15 mouse cellular contexts compared by ENCODE assay signal in genomic region chr13:64410604-64411003, GRCm38 (mm10). TPM values are rescaled to one million over a fixed set of nuclear protein-coding genes. Genes with fewer than 3 reads are reported as not detected.
A peak's percentile ranks its signal among the peaks of the same experiment; 100 is the strongest.
DNase-seq lines count a peak whose midpoint lies in the region; ATAC-seq and TF ChIP-seq lines count a peak whose summit lies in the region.
"Had no signal": no experiment of that assay in that cellular context is flagged by ENCODE, and none has a peak within 500 bp of the region (broad histone marks: within the 10 kb centered on the region; RNA-seq: fewer than 3 reads in every experiment).

No protein-coding gene starts in this region.

- no peak for DNase-seq in liver, postnatal 0 days
- peak; percentile 75 for DNase-seq in thymus, postnatal 14 days
- DNase-seq in Muller cell, postnatal 12 days (ENCODE audit: inconsistent ontology term) = no peak
- DNase-seq in lung, postnatal 25 days (ENCODE audit: low spot score) = no peak
- DNase-seq in adrenal gland, postnatal 25 days = no peak
- DNase-seq: adrenal gland, postnatal 14 days; lung, embryonic 14.5 days; retina, postnatal 1 day had no signal

- no peaks in the 10 kb centered on the region for H3K27me3 ChIP-seq in intestine, embryonic 15.5 days (replicated peaks)
- H3K27me3 ChIP-seq in intestine, postnatal 0 days (replicated peaks; ENCODE audit: control insufficient read depth, insufficient read depth, low read length) = no peaks in the 10 kb centered on the region
- H3K27me3 ChIP-seq in liver, postnatal 0 days (ENCODE audit: insufficient read depth, low read length) = no peaks in the 10 kb centered on the region
- H3K27me3 ChIP-seq: kidney, embryonic 15.5 days; neural tube, embryonic 12.5 days had no signal

- no peak overlapping the region for H3K27ac ChIP-seq in intestine, embryonic 15.5 days
- H3K27ac ChIP-seq in intestine, postnatal 0 days (ENCODE audit: low read depth, low read length) = no peak overlapping the region
- no peak overlapping the region for H3K27ac ChIP-seq in liver, postnatal 0 days (ENCODE audit: low read depth)
- H3K27ac ChIP-seq: kidney, embryonic 15.5 days; neural tube, embryonic 12.5 days had no signal

- no peak for TF ChIP-seq EP300 in liver, postnatal 0 days (IDR thresholded peaks at IDR 0.05; ENCODE audit: low read depth)

- H3K9me3 ChIP-seq in intestine, embryonic 15.5 days = no peaks in the 10 kb centered on the region
- H3K9me3 ChIP-seq in intestine, postnatal 0 days (ENCODE audit: control insufficient read depth) = no peaks in the 10 kb centered on the region
- no peaks in the 10 kb centered on the region; the same call in 1 of the 2 replicates for H3K9me3 ChIP-seq in liver, postnatal 0 days (ENCODE audit: low read length)
- H3K9me3 ChIP-seq: kidney, embryonic 15.5 days; neural tube, embryonic 12.5 days had no signal

- no peaks in the 10 kb centered on the region for H3K4me1 ChIP-seq in intestine, embryonic 15.5 days (replicated peaks)
- no peaks in the 10 kb centered on the region for H3K4me1 ChIP-seq in intestine, postnatal 0 days (replicated peaks; ENCODE audit: control insufficient read depth, insufficient read depth, low read length)
- peaks cover 20% of the 10 kb centered on the region; the same call in 1 of the 2 replicates for H3K4me1 ChIP-seq in liver, postnatal 0 days (ENCODE audit: insufficient read depth)
- H3K4me1 ChIP-seq: kidney, embryonic 15.5 days; neural tube, embryonic 12.5 days had no signal

- H3K4me2 ChIP-seq in intestine, embryonic 15.5 days (replicated peaks) = no peak overlapping the region
- H3K4me2 ChIP-seq in intestine, postnatal 0 days (replicated peaks; ENCODE audit: low read depth) = no peak overlapping the region
- peak overlapping the region; percentile 10; the same call in 1 of the 2 replicates for H3K4me2 ChIP-seq in liver, postnatal 0 days (ENCODE audit: low read depth, low read length)
- H3K4me2 ChIP-seq: kidney, embryonic 15.5 days; lung, embryonic 14.5 days; midbrain, embryonic 11.5 days; neural tube, embryonic 12.5 days had no signal

- WGBS in intestine, embryonic 15.5 days = 55% methylated on average over 5 of the region's 5 CpGs
- WGBS in intestine, postnatal 0 days = 47% methylated on average over 5 of the region's 5 CpGs
- WGBS in liver, postnatal 0 days (ENCODE audit: insufficient replicate concordance) = 41% methylated on average over 5 of the region's 5 CpGs

- no peak for TF ChIP-seq CTCF in intestine, postnatal 0 days (IDR thresholded peaks at IDR 0.05; ENCODE audit: low read depth)
- TF ChIP-seq CTCF in liver, postnatal 0 days (IDR thresholded peaks at IDR 0.05; ENCODE audit: low read depth) = no peak

- ATAC-seq in intestine, embryonic 15.5 days = peak; percentile 70
- ATAC-seq in intestine, postnatal 0 days = no peak
- peak; percentile 51 for ATAC-seq in granulocyte monocyte progenitor cell, adult 5-6 weeks (replicated peaks; ENCODE audit: poor library complexity, severe bottlenecking)
- ATAC-seq in liver, postnatal 0 days = peak; percentile 67
- ATAC-seq: forebrain, embryonic 14.5 days had no signal

- no peak overlapping the region for H3K4me3 ChIP-seq in intestine, embryonic 15.5 days (replicated peaks)
- H3K4me3 ChIP-seq in intestine, postnatal 0 days (ENCODE audit: low read depth, low read length) = no peak overlapping the region
- no peak overlapping the region for H3K4me3 ChIP-seq in liver, postnatal 0 days (ENCODE audit: low read depth, low read length)
- H3K4me3 ChIP-seq: kidney, embryonic 15.5 days; neural tube, embryonic 12.5 days had no signal

- no peaks in the 10 kb centered on the region for H3K36me3 ChIP-seq in intestine, embryonic 15.5 days
- no peaks in the 10 kb centered on the region for H3K36me3 ChIP-seq in intestine, postnatal 0 days (ENCODE audit: control insufficient read depth, insufficient read depth)
- no peaks in the 10 kb centered on the region for H3K36me3 ChIP-seq in liver, postnatal 0 days (replicated peaks; ENCODE audit: insufficient read depth, low read length)
- H3K36me3 ChIP-seq: kidney, embryonic 15.5 days; neural tube, embryonic 12.5 days had no signal

- H3K9ac ChIP-seq in intestine, embryonic 15.5 days = no peak overlapping the region
- no peak overlapping the region for H3K9ac ChIP-seq in intestine, postnatal 0 days (ENCODE audit: low read depth, low read length)
- H3K9ac ChIP-seq in liver, postnatal 0 days (replicated peaks) = no peak overlapping the region
- H3K9ac ChIP-seq: kidney, embryonic 15.5 days; lung, embryonic 14.5 days; neural tube, embryonic 12.5 days had no signal

RNA-seq across cellular contexts. Expression of gene Cdk20, which starts 21.5 kb away (rescaled TPM):
- polyA plus RNA-seq in intestine, embryonic 15.5 days (2015; fragmentation: Nextera tagmentation; extraction: Ambion mirVana) = 7.9 and 8.6 TPM in 2 replicates
- polyA plus RNA-seq in intestine, postnatal 0 days (2015; fragmentation: Nextera tagmentation; extraction: Ambion mirVana) = 4.1 and 4.3 TPM in 2 replicates
- total RNA-seq in granulocyte monocyte progenitor cell, adult 5-6 weeks (2014; fragmentation: Nextera tagmentation) = 1.5 and 4.1 TPM in 2 replicates
- total RNA-seq in granulocyte monocyte progenitor cell, adult 5-6 weeks (2017) = 2.5 and 3.3 TPM in 2 replicates
- 4.5 and 4.8 TPM in 2 replicates for polyA plus RNA-seq in liver, postnatal 0 days (2015; fragmentation: Nextera tagmentation; extraction: Ambion mirVana)
- 4.6 and 6.5 TPM in 2 replicates for total RNA-seq in adrenal gland, postnatal 25 days (2021)

RNA-seq across cellular contexts. Expression of gene Ctsl, which starts 39.9 kb away (rescaled TPM):
- 195 and 213 TPM in 2 replicates for polyA plus RNA-seq in intestine, embryonic 15.5 days (2015; fragmentation: Nextera tagmentation; extraction: Ambion mirVana)
- 1,058 and 1,193 TPM in 2 replicates for polyA plus RNA-seq in intestine, postnatal 0 days (2015; fragmentation: Nextera tagmentation; extraction: Ambion mirVana)
- 9.3 and 43.6 TPM in 2 replicates for total RNA-seq in granulocyte monocyte progenitor cell, adult 5-6 weeks (2014; fragmentation: Nextera tagmentation)
- total RNA-seq in granulocyte monocyte progenitor cell, adult 5-6 weeks (2017) = 23.3 and 53.2 TPM in 2 replicates
- 1,130 and 1,294 TPM in 2 replicates for polyA plus RNA-seq in liver, postnatal 0 days (2015; fragmentation: Nextera tagmentation; extraction: Ambion mirVana)
- total RNA-seq in adrenal gland, postnatal 25 days (2021) = 784 and 797 TPM in 2 replicates
